In the genomic region with DNA sequence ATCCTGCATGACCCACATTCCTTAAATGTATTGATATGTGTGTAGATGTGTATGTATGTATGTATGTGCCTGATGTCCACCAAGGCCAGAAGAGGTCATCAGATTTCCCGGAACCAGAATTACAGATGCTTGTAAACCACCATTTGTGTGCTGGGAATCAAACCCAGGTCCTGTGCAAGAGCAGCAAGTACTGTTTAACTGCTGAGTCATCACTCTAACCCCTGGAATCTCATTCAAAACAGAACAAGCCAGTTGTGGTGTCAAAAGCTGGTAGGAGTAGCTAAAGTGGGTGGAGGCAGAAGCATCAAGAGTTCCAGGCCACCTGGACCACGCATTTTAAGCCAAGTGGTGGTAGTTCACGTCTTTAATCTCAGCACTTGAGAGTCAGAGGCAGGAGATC, we compare ENCODE assay signal across 24 mouse cellular contexts.
"Had no signal": no experiment of that assay in that cellular context is flagged by ENCODE, and none has a peak within 500 bp of the region (broad histone marks: within the 10 kb centered on the region; RNA-seq: fewer than 3 reads in every experiment).

No protein-coding gene starts in this region.

- H3K9ac ChIP-seq: heart, embryonic 12.5 days; hindbrain, embryonic 13.5 days; hindbrain, embryonic 15.5 days; limb, embryonic 12.5 days; liver, embryonic 13.5 days; liver, embryonic 15.5 days had no signal

- H3K4me3 ChIP-seq: gastrocnemius, adult 2 months; heart, embryonic 10.5 days; heart, embryonic 12.5 days; hindbrain, embryonic 10.5 days; hindbrain, embryonic 13.5 days; hindbrain, embryonic 15.5 days; layer of hippocampus, adult 2 months; left cerebral cortex, adult 2 months; limb, embryonic 10.5 days; limb, embryonic 12.5 days; liver, embryonic 13.5 days; liver, embryonic 15.5 days had no signal

- H3K27ac ChIP-seq: gastrocnemius, adult 2 months; heart, embryonic 10.5 days; hindbrain, embryonic 10.5 days; hindbrain, embryonic 13.5 days; hindbrain, embryonic 15.5 days; hindbrain, postnatal 0 days; layer of hippocampus, adult 2 months; left cerebral cortex, adult 2 months; limb, embryonic 10.5 days; limb, embryonic 12.5 days; liver, embryonic 13.5 days; liver, embryonic 15.5 days had no signal

- H3K9me3 ChIP-seq: heart, embryonic 10.5 days; heart, embryonic 12.5 days; hindbrain, embryonic 10.5 days; hindbrain, embryonic 13.5 days; hindbrain, embryonic 15.5 days; limb, embryonic 10.5 days; limb, embryonic 12.5 days; liver, embryonic 13.5 days; liver, embryonic 15.5 days had no signal

- DNase-seq: gastrocnemius, adult 2 months; gastrocnemius, postnatal 10 days; gastrocnemius, postnatal 25 days; heart, adult 18-20 months; heart, postnatal 10 days; heart, postnatal 4 days; kidney, adult 11 months; kidney, adult 2 months; kidney, postnatal 10 days; kidney, postnatal 25 days; kidney, postnatal 4 days; liver; liver, embryonic 13.5 days had no signal

- H3K27me3 ChIP-seq: heart, embryonic 12.5 days; hindbrain, embryonic 13.5 days; hindbrain, embryonic 15.5 days; limb, embryonic 12.5 days; liver, embryonic 13.5 days; liver, embryonic 15.5 days had no signal
